Mouse (Mus musculus): ENCODE measurements at regions not wholly inside any gene's neighbourhood (a gene's known extent, or its start where the extent isn't known, plus 50 kb on each side); places are given as distances from the start of the nearest gene placed in this dataset.

GRCm38 (mm10) chr13:93564902-93565301 lies 65.3 kb upstream of the Jmy start:
- Histone ChIP-seq H3K27me3 (ENCODE audit: control insufficient read depth, insufficient read depth, low read length) (no peaks in the 10 kb centered on the region), H3K4me1 (ENCODE audit: control insufficient read depth, insufficient read depth, low read length) (no peaks in the 10 kb centered on the region), H3K27ac (ENCODE audit: insufficient read depth, low read length) (no peak overlapping the region), H3K4me3 (replicated peaks; ENCODE audit: insufficient read depth, low read depth, low read length) (no peak overlapping the region)
- 92% methylated on average over 6 of the region's 6 CpGs for WGBS
- no peak for DNase-seq
- TF ChIP-seq POLR2A (IDR thresholded peaks at IDR 0.05; ENCODE audit: borderline replicate concordance, insufficient read depth, low read length), result no peak
- no peak for TF ChIP-seq CTCF (IDR thresholded peaks at IDR 0.05; ENCODE audit: borderline replicate concordance, insufficient read depth, low read depth, low read length)

DNA sequence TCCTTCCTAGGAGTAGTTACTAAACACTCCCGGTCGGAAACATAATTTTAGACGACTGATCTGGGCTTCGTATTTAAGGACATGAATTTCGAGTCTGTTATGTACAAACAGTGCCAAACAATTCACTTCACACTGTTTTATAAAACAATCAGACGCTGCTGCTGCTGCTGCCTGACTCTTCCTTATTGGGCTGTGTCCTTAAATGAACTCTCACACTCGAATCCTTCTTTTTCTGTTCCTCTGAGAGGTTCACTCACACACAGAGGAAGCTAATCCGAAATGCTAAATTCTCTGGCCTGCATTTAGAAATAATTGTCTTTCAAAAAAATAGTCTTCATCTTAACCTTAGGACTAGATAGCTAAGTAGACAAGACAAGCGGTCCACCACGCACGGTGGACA lies 64.5 kb upstream of the Jmy start:
- no peak overlapping the region for H3K27ac ChIP-seq (ENCODE audit: insufficient read depth, low read length)
- DNase-seq, result no peak
- no peaks in the 10 kb centered on the region for H3K27me3 ChIP-seq (ENCODE audit: control insufficient read depth, insufficient read depth, low read length)
- H3K4me3 ChIP-seq (replicated peaks; ENCODE audit: insufficient read depth, low read depth, low read length), result no peak overlapping the region
- TF ChIP-seq POLR2A (IDR thresholded peaks at IDR 0.05; ENCODE audit: borderline replicate concordance, insufficient read depth, low read length) (no peak), CTCF (IDR thresholded peaks at IDR 0.05; ENCODE audit: borderline replicate concordance, insufficient read depth, low read depth, low read length) (no peak)
- no peaks in the 10 kb centered on the region for H3K4me1 ChIP-seq (ENCODE audit: control insufficient read depth, insufficient read depth, low read length)
- 83% methylated on average over 11 of the region's 11 CpGs for WGBS

DNA sequence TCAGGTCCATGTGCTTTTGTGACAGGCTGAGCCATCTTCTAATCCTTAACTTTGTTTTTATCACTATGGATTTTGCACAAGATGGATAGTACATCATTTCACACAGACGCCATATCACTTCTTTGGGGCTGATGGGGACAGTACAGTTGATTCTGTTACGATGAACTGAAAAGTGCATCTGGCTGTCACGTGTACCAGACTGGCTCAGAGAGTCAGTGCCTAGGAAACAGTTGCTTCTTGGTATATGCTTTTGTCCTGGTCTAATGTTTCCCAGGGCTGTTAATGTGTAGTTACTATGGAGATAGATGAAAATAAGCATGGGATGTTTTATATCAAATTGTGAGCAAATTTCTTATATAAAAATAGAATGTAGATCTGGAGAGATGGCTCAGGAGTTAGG lies 60.7 kb upstream of the Jmy start:
- TF ChIP-seq CTCF (IDR thresholded peaks at IDR 0.05; ENCODE audit: borderline replicate concordance, insufficient read depth, low read depth, low read length) (no peak), POLR2A (IDR thresholded peaks at IDR 0.05; ENCODE audit: borderline replicate concordance, insufficient read depth, low read length) (no peak)
- DNase-seq, result no peak
- H3K27ac ChIP-seq (ENCODE audit: insufficient read depth, low read length), result no peak overlapping the region
- no peaks in the 10 kb centered on the region for H3K27me3 ChIP-seq (ENCODE audit: control insufficient read depth, insufficient read depth, low read length)
- no peaks in the 10 kb centered on the region for H3K4me1 ChIP-seq (ENCODE audit: control insufficient read depth, insufficient read depth, low read length)
- WGBS, result 80% methylated on average over 3 of the region's 3 CpGs
- no peak overlapping the region for H3K4me3 ChIP-seq (replicated peaks; ENCODE audit: insufficient read depth, low read depth, low read length)

GRCm38 (mm10) chr13:93558603-93559002 lies 59.0 kb upstream of the Jmy start:
- DNase-seq, result no peak
- 89% methylated on average over 9 of the region's 9 CpGs for WGBS
- no peaks in the 10 kb centered on the region for H3K4me1 ChIP-seq (ENCODE audit: control insufficient read depth, insufficient read depth, low read length)
- H3K4me3 ChIP-seq (replicated peaks; ENCODE audit: insufficient read depth, low read depth, low read length), result no peak overlapping the region
- TF ChIP-seq CTCF (IDR thresholded peaks at IDR 0.05; ENCODE audit: borderline replicate concordance, insufficient read depth, low read depth, low read length), result no peak
- no peak for TF ChIP-seq POLR2A (IDR thresholded peaks at IDR 0.05; ENCODE audit: borderline replicate concordance, insufficient read depth, low read length)
- no peak overlapping the region for H3K27ac ChIP-seq (ENCODE audit: insufficient read depth, low read length)
- no peaks in the 10 kb centered on the region for H3K27me3 ChIP-seq (ENCODE audit: control insufficient read depth, insufficient read depth, low read length)

GRCm38 (mm10) chr13:93556119-93556518 lies 56.5 kb upstream of the Jmy start:
- TF ChIP-seq POLR2A (IDR thresholded peaks at IDR 0.05; ENCODE audit: borderline replicate concordance, insufficient read depth, low read length) (no peak), CTCF (IDR thresholded peaks at IDR 0.05; ENCODE audit: borderline replicate concordance, insufficient read depth, low read depth, low read length) (no peak)
- Histone ChIP-seq H3K4me3 (replicated peaks; ENCODE audit: insufficient read depth, low read depth, low read length) (no peak overlapping the region), H3K4me1 (ENCODE audit: control insufficient read depth, insufficient read depth, low read length) (no peaks in the 10 kb centered on the region), H3K27me3 (ENCODE audit: control insufficient read depth, insufficient read depth, low read length) (no peaks in the 10 kb centered on the region), H3K27ac (ENCODE audit: insufficient read depth, low read length) (no peak overlapping the region)
- DNase-seq, result no peak
- WGBS, result 69% methylated on average over 10 of the region's 10 CpGs

- WGBS, result 93% methylated on average over 2 of the region's 2 CpGs
- DNase-seq, result no peak
- peaks cover 5% of the 10 kb centered on the region; the same call in 1 of the 2 replicates for H3K4me1 ChIP-seq (ENCODE audit: control insufficient read depth, insufficient read depth, low read length)
- no peak overlapping the region for H3K4me3 ChIP-seq (replicated peaks; ENCODE audit: insufficient read depth, low read depth, low read length)
- H3K27me3 ChIP-seq (ENCODE audit: control insufficient read depth, insufficient read depth, low read length), result no peaks in the 10 kb centered on the region
- H3K27ac ChIP-seq (ENCODE audit: insufficient read depth, low read length), result no peak overlapping the region
- TF ChIP-seq POLR2A (IDR thresholded peaks at IDR 0.05; ENCODE audit: borderline replicate concordance, insufficient read depth, low read length), result no peak
- no peak for TF ChIP-seq CTCF (IDR thresholded peaks at IDR 0.05; ENCODE audit: borderline replicate concordance, insufficient read depth, low read depth, low read length)
Measured at GRCm38 (mm10) chr13:93554901-93555300, 55.3 kb upstream of the Jmy start.

DNA sequence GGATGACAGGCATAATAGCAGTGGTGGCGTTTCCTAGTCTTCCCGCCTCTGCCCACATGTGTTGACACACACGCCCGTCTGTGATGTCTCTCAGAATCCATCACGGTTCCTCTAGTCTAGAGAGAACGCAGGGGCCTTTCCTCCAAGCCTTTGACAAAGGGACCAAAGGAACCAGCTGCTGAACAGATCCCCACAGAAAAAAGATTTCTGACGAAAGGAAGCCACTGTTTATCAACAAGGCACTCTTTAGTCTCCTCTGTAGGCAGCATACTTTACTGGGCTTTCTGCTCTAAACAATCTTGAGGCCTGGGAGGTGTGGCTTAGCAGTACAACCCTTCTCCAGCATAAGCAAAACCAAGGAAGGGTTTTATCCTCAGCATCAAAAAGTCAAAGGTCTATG lies 54.3 kb upstream of the Jmy start:
- H3K4me1 ChIP-seq (ENCODE audit: control insufficient read depth, insufficient read depth, low read length), result peaks cover 5% of the 10 kb centered on the region; the same call in 1 of the 2 replicates

GRCm38 (mm10) chr13:93553271-93553670 lies 53.7 kb upstream of the Jmy start:
- Histone ChIP-seq H3K4me3 (replicated peaks; ENCODE audit: insufficient read depth, low read depth, low read length) (no peak overlapping the region), H3K27me3 (ENCODE audit: control insufficient read depth, insufficient read depth, low read length) (no peaks in the 10 kb centered on the region), H3K4me1 (ENCODE audit: control insufficient read depth, insufficient read depth, low read length) (peaks cover 5% of the 10 kb centered on the region; the same call in 1 of the 2 replicates), H3K27ac (ENCODE audit: insufficient read depth, low read length) (no peak overlapping the region)
- 75% methylated on average over 5 of the region's 5 CpGs for WGBS
- TF ChIP-seq CTCF (IDR thresholded peaks at IDR 0.05; ENCODE audit: borderline replicate concordance, insufficient read depth, low read depth, low read length) (no peak), POLR2A (IDR thresholded peaks at IDR 0.05; ENCODE audit: borderline replicate concordance, insufficient read depth, low read length) (no peak)
- no peak for DNase-seq

More for the DNA sequence above, 54.3 kb upstream of the Jmy start:
- Histone ChIP-seq H3K27ac (ENCODE audit: insufficient read depth, low read length) (no peak overlapping the region), H3K4me3 (replicated peaks; ENCODE audit: insufficient read depth, low read depth, low read length) (no peak overlapping the region), H3K27me3 (ENCODE audit: control insufficient read depth, insufficient read depth, low read length) (no peaks in the 10 kb centered on the region)
- WGBS, result 80% methylated on average over 7 of the region's 7 CpGs
- DNase-seq, result no peak
- TF ChIP-seq POLR2A (IDR thresholded peaks at IDR 0.05; ENCODE audit: borderline replicate concordance, insufficient read depth, low read length), result no peak
- no peak for TF ChIP-seq CTCF (IDR thresholded peaks at IDR 0.05; ENCODE audit: borderline replicate concordance, insufficient read depth, low read depth, low read length)
